Mouse (Mus musculus): ENCODE data around the gene Rnf151. TPM values are rescaled to one million over a fixed set of nuclear protein-coding genes. Genes with fewer than 3 reads are reported as not detected.

Rnf151 gene
- polyA plus RNA-seq (2012; rRNA removed; ENCODE audit: low replicate concordance) = 0.13 and 0.19 TPM in 2 replicates

DNA sequence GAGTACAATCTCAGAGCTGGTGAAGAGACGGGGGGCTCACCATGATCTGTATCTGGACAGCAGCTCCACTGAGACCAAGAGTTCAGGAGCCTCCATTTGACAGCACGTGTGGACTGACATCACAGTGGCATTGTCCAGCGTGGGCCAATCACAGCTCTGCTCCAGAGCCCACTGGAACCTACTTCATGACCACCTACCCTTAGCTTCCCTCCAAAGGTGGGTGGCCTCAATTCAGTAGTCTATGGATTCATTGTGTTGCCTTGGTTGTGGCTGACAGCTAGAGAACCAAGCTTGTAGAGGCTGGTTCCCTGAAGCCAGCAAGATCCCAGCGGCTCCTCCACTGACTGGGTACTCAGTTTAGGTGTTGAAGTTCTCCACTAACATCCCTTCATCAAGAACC is at the start of gene Rnf151, which contains the start of gene Rps2:
Rnf151 (minus strand) TSS at position 121 of the 400 bp plus-strand sequence.
Rps2 (plus strand) TSS at position 174 of the 400 bp plus-strand sequence.

DNA sequence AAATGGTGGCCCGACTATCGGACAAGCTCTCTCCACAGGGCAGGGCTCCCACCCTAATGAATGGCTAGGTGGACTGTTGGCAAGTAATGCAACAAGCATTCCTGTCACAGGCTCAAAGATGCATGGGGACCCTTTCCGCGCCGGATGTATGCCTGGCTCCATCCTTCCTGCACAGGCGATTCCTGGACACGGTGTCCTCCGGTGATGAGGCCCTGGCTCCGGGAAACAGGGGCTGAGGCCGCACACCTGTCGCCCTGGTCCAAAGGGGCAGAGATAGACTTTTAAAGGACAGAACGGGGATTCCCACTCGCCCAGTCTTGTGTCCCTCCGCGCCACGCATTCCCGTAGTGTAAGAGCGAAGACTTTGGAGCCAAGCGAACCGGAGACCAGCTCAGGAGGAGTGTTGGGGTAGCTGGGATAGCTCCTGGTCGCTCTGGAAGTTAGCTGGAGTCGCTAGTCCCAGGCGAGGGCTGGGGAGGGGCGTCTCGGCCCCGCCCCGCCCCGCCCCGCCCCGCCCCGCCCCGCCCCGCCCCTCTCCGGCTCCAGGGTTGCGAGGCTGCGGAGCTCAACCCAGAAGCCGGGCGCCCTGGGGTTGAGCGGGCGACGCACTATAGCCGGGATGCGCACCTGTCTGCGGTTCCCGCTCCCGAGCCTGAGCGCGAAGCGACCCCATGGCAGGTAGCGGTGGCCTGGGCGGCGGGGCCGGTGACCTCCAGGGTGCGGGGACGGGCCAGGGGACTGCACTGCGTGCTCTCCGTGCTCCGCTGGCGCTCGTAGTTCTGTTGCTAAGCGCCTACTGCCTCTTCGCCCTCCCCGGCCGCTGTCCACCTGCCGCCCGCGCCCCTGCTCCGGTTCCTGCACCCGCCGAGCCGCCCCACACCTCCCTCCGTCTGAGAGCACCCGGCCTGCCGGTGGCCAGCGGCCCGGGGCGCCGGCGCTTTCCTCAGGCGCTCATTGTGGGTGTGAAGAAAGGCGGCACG is 34.8 kb upstream of the Rnf151 start, which contains the start of gene Hs3st6:
Hs3st6 (plus strand) TSS at position 574 of the 980 bp plus-strand sequence.

DNA sequence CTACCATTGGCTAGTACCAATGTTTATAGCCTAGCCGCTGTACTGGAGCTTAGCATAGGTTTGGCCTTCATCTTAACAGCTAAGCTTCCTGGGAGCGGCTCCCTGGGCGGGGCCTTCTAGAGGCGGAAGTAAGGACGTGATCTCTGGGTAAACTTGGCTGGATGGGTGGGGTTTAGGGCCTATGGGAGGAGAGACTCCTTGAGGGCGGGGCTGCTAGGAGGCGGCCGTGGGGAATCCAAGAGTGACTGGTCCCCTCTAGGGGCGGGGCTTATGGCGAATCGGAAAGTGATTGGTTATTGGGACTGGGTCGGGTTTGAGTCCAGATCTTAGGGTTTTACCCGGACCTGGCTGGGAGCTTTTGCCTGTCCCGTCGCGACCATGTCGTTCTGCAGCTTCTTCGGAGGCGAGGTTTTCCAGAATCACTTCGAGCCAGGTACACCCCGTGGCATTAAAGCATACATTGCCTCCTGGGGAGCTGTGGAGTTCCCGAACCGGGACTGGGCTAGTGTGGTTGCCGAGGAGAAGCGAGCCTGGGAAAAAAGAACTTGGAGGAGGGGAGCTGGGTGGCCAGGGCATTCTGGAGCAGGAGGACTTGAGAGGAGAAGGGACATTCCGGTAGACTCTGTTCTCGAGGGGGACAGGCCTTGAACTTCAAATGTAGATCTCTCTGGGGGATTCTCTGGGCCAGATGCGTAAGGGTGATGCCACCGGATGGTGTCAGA is 18.6 kb upstream of the Rnf151 start, which contains the start of gene Msrb1:
Msrb1 (plus strand) TSS at position 313 of the 722 bp plus-strand sequence.

DNA sequence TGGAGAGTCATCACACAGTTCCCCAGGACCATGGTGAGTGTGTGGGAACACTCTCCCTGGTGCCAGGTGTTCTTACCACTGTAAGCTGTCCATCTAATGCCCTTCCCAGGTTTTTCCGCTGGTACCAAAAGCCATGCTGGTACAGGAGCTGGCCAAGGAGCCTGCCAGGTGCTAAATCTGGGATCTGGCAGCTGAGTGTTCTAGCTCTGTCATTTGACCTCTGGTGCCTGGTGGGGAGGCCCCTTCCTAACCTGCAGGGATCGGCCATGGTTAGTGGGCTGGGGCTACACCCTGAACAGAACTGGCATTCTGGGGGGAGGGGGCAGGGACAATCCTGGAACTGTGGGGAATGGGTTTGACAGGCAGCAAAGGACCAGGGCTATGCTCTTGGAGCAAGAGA is 9.8 kb upstream of the Rnf151 start, which contains the start of gene Rpl3l:
Rpl3l (plus strand) TSS at position 203 of the 400 bp plus-strand sequence.

DNA sequence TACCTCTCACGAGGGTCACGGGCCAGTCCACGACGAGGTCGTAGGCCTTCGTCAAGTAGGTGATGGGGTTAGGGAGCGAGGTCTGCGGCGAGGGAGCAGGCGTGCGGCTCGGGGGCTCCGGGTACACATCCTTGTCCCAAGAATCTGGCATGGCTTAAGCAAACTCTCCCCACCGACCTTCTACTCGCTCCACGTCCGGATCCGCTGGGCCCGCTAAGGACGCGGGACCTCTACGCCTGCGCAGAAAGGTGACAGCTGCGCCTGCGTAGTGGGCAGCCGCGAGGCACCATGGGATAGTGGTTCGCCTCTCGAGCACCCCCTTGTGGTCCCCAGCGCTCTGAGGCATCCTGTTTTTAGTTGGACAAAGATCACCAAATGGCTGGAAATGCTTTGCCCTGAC is 6.3 kb upstream of the Rnf151 start, which contains the start of gene Ndufb10:
Ndufb10 (minus strand) TSS at position 295 of the 400 bp plus-strand sequence.

DNA sequence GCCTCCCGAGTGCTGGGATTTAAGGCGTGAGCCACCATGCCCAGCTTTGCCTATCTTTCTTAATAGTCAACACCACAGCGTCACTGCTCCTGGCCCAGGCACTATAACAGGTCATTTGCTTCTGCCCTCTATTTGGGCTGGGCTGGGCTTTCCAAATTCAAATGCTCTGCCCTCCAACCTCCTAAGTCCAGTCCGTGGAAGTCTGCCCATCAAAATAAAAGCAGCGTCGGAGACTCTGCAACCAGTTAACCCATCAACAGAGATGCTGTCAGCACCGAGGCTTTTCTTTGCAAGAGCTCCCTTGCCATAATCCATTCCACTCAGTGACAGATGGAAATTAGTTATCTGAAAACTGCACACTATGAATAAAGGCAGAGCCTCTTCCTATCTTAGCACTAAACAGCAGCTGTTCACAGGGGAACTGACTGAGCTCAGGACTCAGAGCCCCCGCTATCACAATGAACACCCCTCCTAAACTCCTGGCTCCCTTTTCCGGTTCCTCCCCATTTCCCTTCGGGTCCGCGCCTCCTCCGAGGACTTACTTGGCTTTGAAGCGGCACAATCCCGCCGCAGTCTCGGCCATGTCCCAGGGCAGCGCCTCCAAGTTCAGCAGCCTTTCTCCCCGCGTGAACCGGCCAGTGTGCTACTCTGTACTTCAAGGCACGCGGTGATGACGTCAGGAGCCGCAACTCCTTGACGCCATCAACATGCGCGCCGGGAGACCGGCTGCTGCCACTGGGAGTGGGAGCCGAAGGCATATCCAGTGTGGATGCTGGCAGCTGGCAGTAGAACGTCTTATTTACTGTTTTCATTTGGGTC is 10.7 kb downstream of the Rnf151 start, which contains the start of gene Tbl3:
Tbl3 (minus strand) TSS at position 679 of the 819 bp plus-strand sequence.

DNA sequence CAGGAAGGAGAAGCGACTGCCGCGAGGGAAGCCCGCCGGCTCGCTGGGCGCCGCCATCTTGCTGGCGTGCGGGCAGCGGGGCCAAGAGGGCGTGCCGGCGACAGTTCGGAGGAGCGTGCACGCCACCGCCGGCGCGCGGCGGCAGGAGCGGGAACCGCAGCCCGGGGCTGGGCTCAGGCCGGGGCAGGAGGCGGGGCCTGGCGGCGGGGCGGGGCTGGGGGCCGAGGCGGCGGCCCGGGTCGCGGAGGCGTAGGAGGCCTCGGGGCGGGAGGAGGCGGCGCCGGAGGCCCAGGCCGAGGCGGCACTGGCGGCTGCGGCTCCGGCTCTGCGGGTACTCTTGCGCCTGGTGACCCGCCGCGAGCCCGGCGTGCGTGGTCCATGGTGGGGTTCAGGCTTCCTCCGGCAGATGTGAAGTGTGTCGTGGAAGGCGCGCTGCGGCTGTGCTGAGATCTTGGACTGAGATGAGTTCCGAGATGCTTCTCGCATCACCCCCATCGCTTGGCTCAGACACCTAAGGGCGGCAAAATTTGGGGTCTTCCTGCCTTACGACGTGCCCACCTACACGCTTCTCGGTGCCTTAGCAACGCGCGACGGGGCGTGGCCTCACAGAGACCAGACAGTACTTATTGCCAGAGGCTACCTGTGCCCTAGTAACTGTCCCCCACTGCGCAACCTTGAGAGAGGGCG is 21.7 kb downstream of the Rnf151 start, which contains the start of the genes Gfer and Noxo1:
Gfer (minus strand) TSS at position 146 of the 687 bp plus-strand sequence.
Noxo1 (plus strand) TSS at position 224 of the 687 bp plus-strand sequence.

DNA sequence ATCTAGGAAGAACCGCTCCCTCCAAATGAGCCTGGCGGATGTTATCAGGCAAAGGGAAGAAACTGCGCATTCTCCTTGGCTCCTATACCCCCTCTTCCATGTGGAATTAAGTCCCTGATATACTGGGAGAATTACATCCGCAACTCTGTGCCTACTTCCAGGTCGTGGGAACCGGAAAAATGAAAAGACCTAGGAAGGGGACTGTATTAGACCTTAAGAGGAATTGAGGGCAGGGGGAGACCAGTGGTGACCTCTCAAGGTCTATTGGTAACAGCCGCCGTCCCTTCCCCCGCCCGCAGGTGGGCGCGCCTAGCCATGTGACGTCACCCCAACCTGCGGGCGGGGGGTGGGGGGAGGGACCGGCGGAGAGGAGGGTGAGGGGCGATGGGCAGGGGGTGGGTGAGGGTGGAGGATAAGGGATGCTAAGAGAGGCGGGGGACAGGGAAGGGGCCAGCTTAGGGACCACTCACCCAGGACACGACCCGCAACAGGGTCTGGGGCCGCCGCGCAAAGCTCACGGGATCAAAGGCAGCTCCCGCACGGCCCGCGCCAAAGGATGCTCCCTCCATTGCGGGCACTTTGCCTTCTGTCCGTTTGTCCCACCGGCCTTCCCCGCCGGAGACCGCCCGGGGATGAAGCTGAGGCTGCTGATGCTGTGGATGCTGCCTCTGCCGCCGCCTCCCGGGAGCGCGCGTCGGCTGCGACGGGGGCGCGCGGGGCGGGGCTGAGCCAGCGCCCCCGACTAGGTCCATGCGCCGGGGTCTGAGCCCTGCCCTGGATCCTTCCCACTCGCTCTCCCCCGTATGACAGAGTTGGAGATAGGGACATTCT is 28.4 kb downstream of the Rnf151 start, which contains the start of gene Syngr3:
Syngr3 (minus strand) TSS at position 705 of the 831 bp plus-strand sequence.

DNA sequence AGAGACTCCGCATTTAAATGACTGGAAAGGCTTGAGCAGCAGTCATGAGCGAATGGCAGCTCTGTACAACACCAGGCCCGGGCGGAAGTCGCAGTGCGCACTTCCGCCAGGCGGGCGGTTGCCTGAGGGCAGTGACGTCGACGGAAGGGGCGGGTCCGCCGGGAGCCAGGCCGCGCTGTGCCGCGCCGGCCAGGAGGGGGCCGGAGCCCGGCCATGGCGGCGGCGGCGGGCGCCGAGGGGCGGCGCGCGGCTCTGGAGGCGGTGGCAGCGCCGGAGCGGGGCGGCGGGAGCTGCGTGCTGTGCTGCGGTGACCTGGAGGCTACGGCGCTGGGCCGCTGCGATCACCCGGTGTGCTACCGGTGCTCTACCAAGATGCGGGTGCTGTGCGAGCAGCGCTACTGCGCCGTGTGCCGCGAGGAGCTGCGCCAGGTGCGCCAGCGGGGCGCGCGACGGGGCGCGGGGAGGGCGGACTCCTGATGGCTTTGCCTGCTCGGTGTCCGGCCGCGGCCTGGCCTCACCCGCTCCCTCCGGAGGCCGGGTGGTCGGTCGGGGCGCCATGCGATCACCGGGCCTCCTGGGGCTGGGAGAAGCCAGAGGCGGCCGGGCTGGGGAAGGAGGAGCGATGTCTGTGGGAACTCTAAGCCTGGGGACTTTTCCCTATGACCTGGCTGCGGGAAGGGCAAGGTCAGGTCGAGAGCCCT is 48.2 kb downstream of the Rnf151 start, which contains the start of gene Zfp598:
Zfp598 (plus strand) TSS at position 143 of the 701 bp plus-strand sequence.

Other genes with a start within 250 kb of the Rnf151 start
- gene E4f1, start 247.8 kb downstream of the Rnf151 start, polyA plus RNA-seq (2012; rRNA removed; ENCODE audit: low replicate concordance) = 74.7 and 92.1 TPM in 2 replicates
- gene Pgp, start 247.7 kb downstream of the Rnf151 start, polyA plus RNA-seq (2012; rRNA removed; ENCODE audit: low replicate concordance) = 39.2 and 51.2 TPM in 2 replicates
- gene Bricd5, start 244.2 kb downstream of the Rnf151 start, polyA plus RNA-seq (2012; rRNA removed; ENCODE audit: low replicate concordance) = 0.13 and 0.39 TPM in 2 replicates
- 38.1 and 67.3 TPM in 2 replicates for gene Mlst8, start 239.0 kb downstream of the Rnf151 start, polyA plus RNA-seq (2012; rRNA removed; ENCODE audit: low replicate concordance)
- 0.37 and 3.5 TPM in 2 replicates for gene Caskin1, start 229.5 kb downstream of the Rnf151 start, polyA plus RNA-seq (2012; rRNA removed; ENCODE audit: low replicate concordance)
- gene Traf7, start 190.1 kb downstream of the Rnf151 start, polyA plus RNA-seq (2012; rRNA removed; ENCODE audit: low replicate concordance) = 182 and 282 TPM in 2 replicates
- gene Rab26, start 183.9 kb downstream of the Rnf151 start, polyA plus RNA-seq (2012; rRNA removed; ENCODE audit: low replicate concordance) = 0.34 and 0.81 TPM in 2 replicates
- 82.6 and 139 TPM in 2 replicates for gene Pkd1, start 168.2 kb downstream of the Rnf151 start, polyA plus RNA-seq (2012; rRNA removed; ENCODE audit: low replicate concordance)
- 180 and 186 TPM in 2 replicates for gene Tsc2, start 85.4 kb downstream of the Rnf151 start, polyA plus RNA-seq (2012; rRNA removed; ENCODE audit: low replicate concordance)
- gene Nthl1, start 85.4 kb downstream of the Rnf151 start, polyA plus RNA-seq (2012; rRNA removed; ENCODE audit: low replicate concordance) = 21.7 and 22.7 TPM in 2 replicates
- gene Slc9a3r2, start 67.7 kb downstream of the Rnf151 start, polyA plus RNA-seq (2012; rRNA removed; ENCODE audit: low replicate concordance) = 159 and 182 TPM in 2 replicates
- gene Npw, start 59.6 kb downstream of the Rnf151 start, polyA plus RNA-seq (2012; rRNA removed; ENCODE audit: low replicate concordance) = 0.75 and 0.93 TPM in 2 replicates
- gene Zfp598, start 48.4 kb downstream of the Rnf151 start, polyA plus RNA-seq (2012; rRNA removed; ENCODE audit: low replicate concordance) = 59.9 and 96.8 TPM in 2 replicates
- 0.24 and 0.55 TPM in 2 replicates for gene Syngr3, start 28.1 kb downstream of the Rnf151 start, polyA plus RNA-seq (2012; rRNA removed; ENCODE audit: low replicate concordance)
- 32.2 and 33.0 TPM in 2 replicates for gene Gfer, start 21.9 kb downstream of the Rnf151 start, polyA plus RNA-seq (2012; rRNA removed; ENCODE audit: low replicate concordance)
- 7.8 and 11.2 TPM in 2 replicates for gene Noxo1, start 21.8 kb downstream of the Rnf151 start, polyA plus RNA-seq (2012; rRNA removed; ENCODE audit: low replicate concordance)
- 62.3 and 93.0 TPM in 2 replicates for gene Tbl3, start 10.4 kb downstream of the Rnf151 start, polyA plus RNA-seq (2012; rRNA removed; ENCODE audit: low replicate concordance)
- gene Rps2, start 53 bp upstream of the Rnf151 start, polyA plus RNA-seq (2012; rRNA removed; ENCODE audit: low replicate concordance) = 1,499 and 4,382 TPM in 2 replicates
- 368 and 449 TPM in 2 replicates for gene Ndufb10, start 6.4 kb upstream of the Rnf151 start, polyA plus RNA-seq (2012; rRNA removed; ENCODE audit: low replicate concordance)
- 0.15 and 0.24 TPM in 2 replicates for gene Rpl3l, start 9.8 kb upstream of the Rnf151 start, polyA plus RNA-seq (2012; rRNA removed; ENCODE audit: low replicate concordance)
- 104 and 170 TPM in 2 replicates for gene Msrb1, start 18.6 kb upstream of the Rnf151 start, polyA plus RNA-seq (2012; rRNA removed; ENCODE audit: low replicate concordance)
- 0.80 and 5.6 TPM in 2 replicates for gene Hs3st6, start 34.9 kb upstream of the Rnf151 start, polyA plus RNA-seq (2012; rRNA removed; ENCODE audit: low replicate concordance)
- 0.10 TPM in 1 of 2 replicates, not detected in the other for gene Meiob, start 86.2 kb upstream of the Rnf151 start, polyA plus RNA-seq (2012; rRNA removed; ENCODE audit: low replicate concordance)
- 97.3 and 196 TPM in 2 replicates for gene Hagh, start 122.1 kb upstream of the Rnf151 start, polyA plus RNA-seq (2012; rRNA removed; ENCODE audit: low replicate concordance)
- 10.9 and 14.8 TPM in 2 replicates for gene Fahd1, start 132.3 kb upstream of the Rnf151 start, polyA plus RNA-seq (2012; rRNA removed; ENCODE audit: low replicate concordance)
- gene Igfals, start 147.9 kb upstream of the Rnf151 start, polyA plus RNA-seq (2012; rRNA removed; ENCODE audit: low replicate concordance) = 50.0 and 143 TPM in 2 replicates
- gene Nubp2, start 168.3 kb upstream of the Rnf151 start, polyA plus RNA-seq (2012; rRNA removed; ENCODE audit: low replicate concordance) = 32.7 and 38.4 TPM in 2 replicates
- gene Spsb3, start 168.6 kb upstream of the Rnf151 start, polyA plus RNA-seq (2012; rRNA removed; ENCODE audit: low replicate concordance) = 53.0 and 84.0 TPM in 2 replicates
- gene Eme2, start 177.0 kb upstream of the Rnf151 start, polyA plus RNA-seq (2012; rRNA removed; ENCODE audit: low replicate concordance) = 30.9 and 44.6 TPM in 2 replicates
- 141 and 210 TPM in 2 replicates for gene Mrps34, start 177.1 kb upstream of the Rnf151 start, polyA plus RNA-seq (2012; rRNA removed; ENCODE audit: low replicate concordance)
- gene Nme3, start 178.4 kb upstream of the Rnf151 start, polyA plus RNA-seq (2012; rRNA removed; ENCODE audit: low replicate concordance) = 39.5 and 77.7 TPM in 2 replicates
- 103 and 150 TPM in 2 replicates for gene Mapk8ip3, start 218.9 kb upstream of the Rnf151 start, polyA plus RNA-seq (2012; rRNA removed; ENCODE audit: low replicate concordance)
- gene Jpt2, start 242.6 kb upstream of the Rnf151 start, polyA plus RNA-seq (2012; rRNA removed; ENCODE audit: low replicate concordance) = 33.2 and 36.8 TPM in 2 replicates